Mouse (Mus musculus): ENCODE data around the gene Ehmt1. TPM values are rescaled to one million over a fixed set of nuclear protein-coding genes. Genes with fewer than 3 reads are reported as not detected.

Gene Ehmt1
- total RNA-seq (2015) (34.4 and 36.7 TPM in 2 replicates), total RNA-seq (2017) (63.1 and 87.0 TPM in 2 replicates)

- ATAC-seq (replicated peaks; ENCODE audit: poor library complexity) = peak; percentile 86
Observed at GRCm38 (mm10) chr2:24918930-24919838, at the start of gene Ehmt1. Ehmt1 (minus strand) TSS chr2:24919614.

DNA sequence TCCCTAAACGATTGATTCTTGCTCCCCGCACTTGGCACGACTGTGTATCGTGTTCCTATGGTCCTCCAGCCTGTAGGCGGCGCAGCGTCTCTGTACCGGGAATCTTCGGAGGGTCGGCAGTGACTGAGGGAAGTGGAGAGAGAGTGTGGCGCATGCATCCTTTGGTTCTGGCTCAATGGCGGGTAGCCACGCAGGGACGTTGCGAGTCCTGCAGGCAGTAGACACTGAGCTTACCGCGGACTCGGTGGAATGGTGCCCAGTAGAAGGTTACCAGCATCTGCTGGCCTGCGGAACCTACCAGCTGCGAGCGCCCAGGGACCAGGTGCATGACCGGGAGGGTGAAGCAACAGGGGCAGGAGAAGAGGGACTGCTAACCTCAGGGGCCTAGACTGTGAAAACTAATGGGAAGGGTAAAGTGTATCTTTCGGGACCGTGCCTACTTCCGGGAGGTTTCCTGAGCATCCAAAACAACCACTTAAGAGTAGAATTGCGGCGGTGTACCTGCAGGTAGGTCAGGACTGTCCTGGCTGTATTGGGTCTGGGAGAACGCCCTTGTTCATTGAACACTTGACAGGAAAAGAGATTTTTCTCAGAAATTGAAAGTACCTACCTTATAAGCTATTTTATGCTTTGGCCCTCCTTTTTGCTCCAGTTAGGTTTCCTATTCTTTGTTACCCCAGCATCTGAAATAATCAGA lies 43.0 kb upstream of the Ehmt1 start, which contains the start of gene Dph7:
Dph7 (plus strand) TSS at position 97 of the 697 bp plus-strand sequence.
- peak; percentile 99 for ATAC-seq (replicated peaks; ENCODE audit: poor library complexity)

- ATAC-seq (replicated peaks; ENCODE audit: poor library complexity) = no peak
Observed at GRCm38 (mm10) chr2:24960910-24961309, 41.5 kb upstream of the Ehmt1 start.

- ATAC-seq (replicated peaks; ENCODE audit: poor library complexity) = 0 out of 2 replicates have a peak, but pooled peaks have one; percentile 12
Observed at GRCm38 (mm10) chr2:24952537-24953055, 33.2 kb upstream of the Ehmt1 start.

GRCm38 (mm10) chr2:24950189-24950535 lies 30.7 kb upstream of the Ehmt1 start:
- 0 out of 2 replicates have a peak, but pooled peaks have one; percentile 5 for ATAC-seq (replicated peaks; ENCODE audit: poor library complexity)

GRCm38 (mm10) chr2:24949421-24950188 lies 30.2 kb upstream of the Ehmt1 start, which contains the start of gene Zmynd19:
Zmynd19 (plus strand) TSS chr2:24949792.
- peak; percentile 98 for ATAC-seq (replicated peaks; ENCODE audit: poor library complexity)

DNA sequence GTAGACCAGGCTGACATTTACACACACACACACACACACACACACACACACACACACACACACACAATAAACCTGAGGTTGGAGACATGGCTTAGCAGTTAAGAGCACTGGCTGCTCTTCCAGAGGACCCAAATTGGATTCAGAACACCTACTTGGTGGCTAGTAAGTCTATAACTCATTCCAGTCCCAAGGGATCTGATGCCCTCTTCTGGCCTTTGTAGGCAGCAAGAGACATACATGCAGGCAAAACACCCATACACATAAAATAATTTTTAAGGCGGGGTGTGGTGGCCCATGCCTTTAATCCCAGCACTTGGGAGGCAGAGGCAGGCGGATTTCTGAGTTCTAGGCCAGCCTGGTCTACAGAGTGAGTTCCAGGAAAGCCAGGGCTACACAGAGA lies 24.9 kb upstream of the Ehmt1 start:
- ATAC-seq (replicated peaks; ENCODE audit: poor library complexity) = peak; percentile 81

GRCm38 (mm10) chr2:24942092-24942491 lies 22.7 kb upstream of the Ehmt1 start:
- peak; percentile 20; the same call in 1 of the 2 replicates for ATAC-seq (replicated peaks; ENCODE audit: poor library complexity)

GRCm38 (mm10) chr2:24935057-24935796 lies 15.8 kb upstream of the Ehmt1 start, which contains the start of gene Arrdc1:
Arrdc1 (minus strand) TSS chr2:24935252.
- ATAC-seq (replicated peaks; ENCODE audit: poor library complexity) = peak; percentile 89

- peak; percentile 47 for ATAC-seq (replicated peaks; ENCODE audit: poor library complexity)
Observed at GRCm38 (mm10) chr2:24934441-24934963, 15.1 kb upstream of the Ehmt1 start.

GRCm38 (mm10) chr2:24929593-24929992 lies 10.2 kb upstream of the Ehmt1 start:
- ATAC-seq (replicated peaks; ENCODE audit: poor library complexity) = no peak

- ATAC-seq (replicated peaks; ENCODE audit: poor library complexity) = no peak
Observed at GRCm38 (mm10) chr2:24929119-24929518, 9.7 kb upstream of the Ehmt1 start.

- no peak for ATAC-seq (replicated peaks; ENCODE audit: poor library complexity)
Observed at GRCm38 (mm10) chr2:24927810-24928479, 8.5 kb upstream of the Ehmt1 start.

DNA sequence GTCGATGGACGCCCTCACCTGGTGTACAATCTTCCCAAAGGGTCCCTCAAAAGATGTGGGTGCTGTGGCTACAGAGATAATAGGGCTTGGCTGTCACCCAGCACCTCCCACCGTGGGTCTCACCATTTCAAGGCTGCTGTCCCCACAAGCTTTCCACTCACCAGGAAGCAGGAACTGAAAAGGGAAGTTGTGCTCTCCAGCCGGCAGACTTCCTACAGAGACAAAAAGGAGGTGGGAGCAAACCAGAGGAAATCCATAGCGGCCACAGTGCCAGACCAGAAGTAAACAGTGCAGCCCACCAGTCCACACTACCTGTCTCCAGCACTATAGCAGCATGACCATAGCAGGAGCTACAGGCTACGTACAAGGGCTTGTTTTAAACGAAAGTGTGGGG lies 7.5 kb upstream of the Ehmt1 start:
- ATAC-seq (replicated peaks; ENCODE audit: poor library complexity) = peak; percentile 54

GRCm38 (mm10) chr2:24926345-24926964 lies 7.0 kb upstream of the Ehmt1 start:
- no peak for ATAC-seq (replicated peaks; ENCODE audit: poor library complexity)

- no peak for ATAC-seq (replicated peaks; ENCODE audit: poor library complexity)
Observed at GRCm38 (mm10) chr2:24925284-24925683, 5.9 kb upstream of the Ehmt1 start.

- ATAC-seq (replicated peaks; ENCODE audit: poor library complexity) = 0 out of 2 replicates have a peak, but pooled peaks have one; percentile 34
Observed at GRCm38 (mm10) chr2:24923561-24923960, 4.1 kb upstream of the Ehmt1 start.

- ATAC-seq (replicated peaks; ENCODE audit: poor library complexity) = peak; percentile 42
Observed at GRCm38 (mm10) chr2:24919839-24920175, 393 bp upstream of the Ehmt1 start.

DNA sequence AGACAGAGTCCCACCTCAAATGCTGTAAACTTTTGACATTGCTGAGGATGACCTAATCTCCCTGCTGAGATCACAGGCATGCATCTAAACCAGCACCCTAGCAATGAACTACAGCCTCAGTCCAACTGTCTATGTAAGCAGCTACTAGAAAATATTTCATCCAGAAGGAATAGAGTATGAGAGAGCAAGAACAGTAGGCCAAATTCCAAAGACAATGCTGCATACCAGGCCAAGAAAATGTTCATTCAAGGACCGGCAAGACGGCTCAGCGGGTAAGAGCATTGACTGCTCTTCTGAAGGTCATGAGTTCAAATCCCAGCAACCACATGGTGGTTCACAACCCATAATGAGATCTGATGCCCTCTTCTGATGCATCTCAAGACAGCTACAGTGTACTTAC lies 4.7 kb downstream of the Ehmt1 start:
- no peak for ATAC-seq (replicated peaks; ENCODE audit: poor library complexity)
